Mouse (Mus musculus) cortical plate, adult 2 months (tissue): Measurements from ENCODE around the gene Srr.

Experiments used
- CTCF ChIP-seq: fragments of 200-500 bp; IDR thresholded peaks from 2 replicates; pipeline ENCODE4 v1.5.1; 2011; ENCODE audit warnings: mild to moderate bottlenecking, control low read depth, low read length; ENCODE audit not compliant: insufficient read depth; ENCODE audit errors: extremely low read depth
- POLR2A ChIP-seq: fragments of 200-500 bp; IDR thresholded peaks from 2 replicates; pipeline ENCODE4 v1.6.1; 2011; ENCODE audit warnings: mild to moderate bottlenecking, low read length, control low read depth; ENCODE audit not compliant: insufficient read depth; ENCODE audit errors: extremely low read depth

DNA sequence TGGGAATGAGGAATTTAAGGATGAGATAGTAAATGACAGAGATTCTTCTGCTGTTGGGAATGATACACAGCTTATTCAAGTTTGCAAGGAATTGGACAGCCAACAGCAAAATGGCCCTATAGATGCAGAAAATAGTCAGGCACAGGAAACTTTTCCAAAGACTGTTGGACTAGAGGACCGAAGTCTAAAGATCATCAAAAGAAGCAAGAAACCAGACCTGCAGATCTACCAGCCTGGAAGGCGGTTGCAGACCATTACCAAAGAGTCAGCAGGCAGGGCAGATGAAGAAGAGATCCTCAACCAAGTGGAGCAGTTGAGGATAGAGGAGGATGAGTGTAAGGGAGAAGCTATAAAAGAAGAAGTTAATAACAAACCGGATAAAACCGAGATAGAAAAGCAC, 3.4 kb upstream of the Srr start:
- TF ChIP-seq POLR2A (no peak), CTCF (no peak)
